Mouse (Mus musculus) spleen, adult 18-20 months (tissue): ENCODE measurements around the gene Ap1g2.

Source experiments
- DNase-seq, 2 experiments: peaks; one replicate each; pipeline ENCODE4 v3.0.0; 2022; ENCODE audit warnings: mixed read lengths in 2 of 2

Ap1g2 gene

GRCm38 (mm10) chr14:55105836-55106809, at the start of gene Ap1g2:
Ap1g2 (minus strand) TSS chr14:55106593.
- DNase-seq: peak; percentile 77 to 82

DNA sequence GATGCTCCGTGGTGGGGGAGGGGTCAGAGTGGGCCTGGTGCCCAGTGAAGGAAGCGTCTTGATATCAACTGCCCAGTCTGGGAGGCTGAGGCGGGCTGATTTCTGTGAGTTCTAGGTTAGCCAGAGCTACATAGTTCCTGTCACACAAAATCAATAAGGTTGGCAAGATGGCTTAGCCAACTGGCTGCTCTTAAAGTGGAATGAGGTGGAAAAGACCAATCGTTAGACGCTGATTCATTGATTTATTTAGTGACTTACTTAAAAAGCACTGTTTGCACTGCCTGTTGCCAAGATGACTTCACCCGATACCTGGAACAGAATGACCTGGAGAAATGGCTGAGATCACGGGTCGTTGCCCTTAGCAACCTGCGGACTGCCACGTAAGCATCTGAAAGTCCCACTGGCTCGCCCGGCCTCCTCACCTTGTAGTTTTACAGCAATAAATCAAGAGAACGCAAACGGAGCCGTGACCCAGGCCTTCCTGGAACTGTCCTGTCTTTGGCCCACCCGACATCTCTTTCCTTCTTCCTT, 46.6 kb upstream of the Ap1g2 start:
- DNase-seq: no peak

GRCm38 (mm10) chr14:55152174-55152573, 45.8 kb upstream of the Ap1g2 start:
- DNase-seq: no peak

GRCm38 (mm10) chr14:55150985-55151384, 44.6 kb upstream of the Ap1g2 start:
- no peak for DNase-seq

- DNase-seq: no peak
Observed at GRCm38 (mm10) chr14:55149041-55149440, 42.6 kb upstream of the Ap1g2 start.

- DNase-seq: peak in 1 of 2 experiments; percentile 46
Observed at GRCm38 (mm10) chr14:55148363-55148915, 42.0 kb upstream of the Ap1g2 start.

DNA sequence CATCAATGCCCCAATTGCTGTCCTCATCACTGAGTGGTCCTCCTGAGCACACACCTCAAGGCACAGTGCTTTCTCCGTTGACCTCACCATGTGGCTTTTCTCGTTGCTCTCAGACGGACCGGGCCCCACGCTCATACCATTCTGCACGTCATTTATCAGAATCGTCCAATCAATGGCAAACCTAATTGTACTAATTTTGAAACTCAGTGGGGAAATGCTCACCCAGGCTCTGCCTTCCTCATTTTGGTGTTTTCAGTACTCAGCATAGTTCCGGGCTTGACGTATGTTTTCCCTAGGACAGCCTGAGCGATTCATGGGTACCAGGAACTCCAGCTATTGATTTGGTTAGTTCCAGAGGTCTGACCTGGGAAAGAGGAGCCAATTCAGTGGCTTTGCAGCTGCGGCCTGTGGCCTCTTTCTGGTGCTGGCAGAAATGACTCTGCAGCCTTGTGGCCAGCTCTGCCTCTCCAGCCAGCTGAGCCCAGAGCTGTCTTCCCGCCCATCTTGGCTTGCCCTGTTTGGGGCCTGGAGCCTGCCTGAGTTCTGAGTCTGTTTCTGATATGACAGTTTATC, 40.5 kb upstream of the Ap1g2 start:
- DNase-seq: peak in 1 of 2 experiments; percentile 5

GRCm38 (mm10) chr14:55146324-55146723, 39.9 kb upstream of the Ap1g2 start:
- no peak for DNase-seq

DNA sequence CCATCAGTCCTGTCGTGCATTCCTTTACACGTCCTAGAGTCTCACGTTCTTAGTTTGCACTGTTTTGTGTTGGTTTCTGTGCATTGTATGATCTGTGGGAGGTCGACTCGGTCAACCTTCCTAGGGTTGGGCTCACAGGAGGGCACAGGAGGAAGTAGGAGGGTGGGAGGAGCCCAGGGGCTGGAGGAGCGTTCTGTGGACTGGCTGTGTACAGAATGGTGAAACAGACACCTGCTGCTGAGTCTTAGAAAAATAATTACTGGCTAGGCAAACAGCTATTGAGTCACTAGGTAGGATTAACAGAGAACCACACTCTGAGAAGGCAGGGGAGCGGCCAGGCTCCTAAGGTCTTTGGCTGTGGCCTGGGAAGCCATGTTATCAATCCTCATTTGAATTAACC, 32.9 kb upstream of the Ap1g2 start:
- DNase-seq: no peak

GRCm38 (mm10) chr14:55135676-55136075, 29.3 kb upstream of the Ap1g2 start:
- no peak for DNase-seq

GRCm38 (mm10) chr14:55126521-55126920, 20.1 kb upstream of the Ap1g2 start:
- no peak for DNase-seq

GRCm38 (mm10) chr14:55125711-55126110, 19.3 kb upstream of the Ap1g2 start:
- DNase-seq: no peak

DNA sequence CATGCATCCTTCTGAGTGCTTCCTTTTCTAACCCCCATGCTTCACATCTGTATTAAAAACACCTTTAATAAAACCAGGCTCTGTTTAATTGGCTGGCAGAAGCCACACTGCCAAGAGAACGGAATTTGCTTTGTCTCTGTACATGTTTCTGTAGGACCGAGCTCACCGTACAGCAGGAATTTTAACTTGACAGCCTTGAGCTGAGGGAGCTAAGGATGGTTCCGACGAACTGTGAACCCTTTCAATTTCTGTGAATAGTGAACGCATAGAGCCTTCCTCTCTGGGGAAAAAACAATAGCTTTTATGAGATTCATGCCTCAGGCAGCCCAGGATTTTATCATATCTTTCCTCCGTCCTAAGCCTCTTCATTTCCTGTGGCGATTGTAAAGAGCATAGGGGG, 16.0 kb upstream of the Ap1g2 start:
- DNase-seq: no peak

DNA sequence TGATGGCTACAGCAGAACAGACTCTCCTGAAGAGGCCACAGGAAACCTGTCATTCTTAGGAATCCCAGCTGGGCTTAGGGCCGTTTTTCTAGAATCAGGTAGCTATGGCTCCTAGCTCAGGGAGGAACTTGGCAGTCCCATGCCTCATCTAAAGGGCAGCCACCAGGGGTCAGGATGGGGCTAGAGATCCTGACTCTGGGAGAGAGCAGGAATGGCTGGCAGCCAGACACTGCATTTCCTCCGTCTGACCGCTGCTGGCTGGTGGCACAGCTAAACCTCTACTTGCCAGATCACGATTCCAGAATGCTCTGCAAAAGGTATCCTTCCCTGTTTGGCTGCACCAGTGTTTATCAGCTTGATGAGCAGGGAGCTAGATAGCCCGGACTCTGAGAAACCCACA, 15.6 kb upstream of the Ap1g2 start:
- DNase-seq: peak in 1 of 2 experiments; percentile 29

GRCm38 (mm10) chr14:55119421-55120134, 13.2 kb upstream of the Ap1g2 start:
- DNase-seq: no peak

GRCm38 (mm10) chr14:55118852-55119251, 12.5 kb upstream of the Ap1g2 start:
- no peak for DNase-seq

- DNase-seq: no peak
Observed at GRCm38 (mm10) chr14:55116425-55117200, 10.2 kb upstream of the Ap1g2 start, which contains the start of gene Jph4. Jph4 (minus strand) TSS chr14:55116935.

GRCm38 (mm10) chr14:55115846-55116245, 9.5 kb upstream of the Ap1g2 start:
- DNase-seq: no peak

DNA sequence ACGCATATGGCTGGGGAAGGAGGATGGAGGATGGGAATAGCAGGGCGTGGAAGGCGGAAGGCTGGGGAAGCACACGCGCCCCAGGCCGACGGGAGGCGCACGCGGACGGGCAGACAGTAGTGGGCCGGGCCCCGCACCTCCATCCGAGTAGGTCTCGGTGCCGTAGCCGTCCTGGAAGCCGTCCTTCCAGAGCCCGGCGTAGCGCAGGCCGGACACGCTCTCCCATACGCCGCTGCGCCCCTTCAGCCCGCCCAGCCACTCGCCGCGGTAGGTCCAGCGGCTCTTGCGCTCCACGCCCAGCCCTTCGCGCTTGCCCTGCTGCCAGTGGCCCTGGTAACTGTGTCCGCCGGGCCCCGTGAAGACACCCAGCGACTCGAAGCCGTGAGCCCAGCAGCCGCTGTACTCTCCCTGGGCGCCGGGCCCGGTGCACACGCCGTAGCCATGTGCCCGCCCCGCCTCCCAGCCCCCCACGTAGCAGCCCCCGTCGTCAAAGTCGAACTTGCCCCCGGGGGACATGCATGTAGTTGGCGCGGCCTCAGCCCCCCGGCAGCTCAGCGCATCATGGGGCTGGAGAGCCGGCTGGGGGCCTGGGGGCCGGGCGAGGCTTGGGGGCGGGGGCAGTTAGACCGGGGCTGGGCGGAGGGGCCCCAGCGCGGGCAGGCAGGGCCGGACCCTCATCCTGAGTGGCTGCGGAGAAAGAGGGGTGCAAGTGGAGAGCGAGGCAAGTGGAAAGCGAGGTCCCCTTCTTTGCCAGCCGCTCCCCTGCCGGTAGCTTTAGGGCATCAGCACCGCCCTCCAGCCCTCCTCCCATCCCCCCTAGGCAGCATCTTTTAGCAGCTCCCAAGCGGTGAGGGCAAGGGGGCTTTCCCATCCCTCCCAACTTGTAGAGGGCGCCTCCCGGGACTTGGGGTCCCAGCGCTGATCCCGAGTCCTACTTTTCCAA, 8.6 kb upstream of the Ap1g2 start:
- DNase-seq: peak in 1 of 2 experiments; percentile 33

- peak; percentile 15 to 40 for DNase-seq
Observed at GRCm38 (mm10) chr14:55113975-55114645, 7.7 kb upstream of the Ap1g2 start.
